12 mouse cellular contexts compared by ENCODE assay signal in genomic region chr6:88152127-88152705, GRCm38 (mm10). TPM values are rescaled to one million over a fixed set of nuclear protein-coding genes. Genes with fewer than 3 reads are reported as not detected.
A peak's percentile ranks its signal among the peaks of the same experiment; 100 is the strongest.
DNase-seq lines count a peak whose midpoint lies in the region; ATAC-seq and TF ChIP-seq lines count a peak whose summit lies in the region.
"Had no signal": no experiment of that assay in that cellular context is flagged by ENCODE, and none has a peak within 500 bp of the region (broad histone marks: within the 10 kb centered on the region; RNA-seq: fewer than 3 reads in every experiment).

No protein-coding gene starts in this region.

- peak overlapping the region; percentile 62 for H3K27ac ChIP-seq in liver, postnatal 0 days (ENCODE audit: low read depth)
- H3K27ac ChIP-seq in hindbrain, postnatal 0 days: no peak overlapping the region; the same call in 1 of the 2 replicates
- H3K27ac ChIP-seq: neural tube, embryonic 12.5 days had no signal

- H3K4me2 ChIP-seq in liver, postnatal 0 days (ENCODE audit: low read depth, low read length): no peak overlapping the region
- H3K4me2 ChIP-seq in hindbrain, postnatal 0 days (ENCODE audit: low read depth, low read length): no peak overlapping the region
- H3K4me2 ChIP-seq: neural tube, embryonic 12.5 days had no signal

- no peak overlapping the region for H3K9ac ChIP-seq in liver, postnatal 0 days (replicated peaks)
- H3K9ac ChIP-seq in hindbrain, postnatal 0 days (replicated peaks; ENCODE audit: low read length): no peak overlapping the region
- H3K9ac ChIP-seq: forebrain, postnatal 0 days; neural tube, embryonic 12.5 days had no signal

- ATAC-seq in liver, postnatal 0 days: peak; percentile 66
- no peak for ATAC-seq in hindbrain, postnatal 0 days
- ATAC-seq: forebrain, postnatal 0 days had no signal

- 63% methylated on average over 14 of the region's 14 CpGs for WGBS in liver, postnatal 0 days (ENCODE audit: insufficient replicate concordance)
- WGBS in hindbrain, postnatal 0 days: 80% methylated on average over 14 of the region's 14 CpGs

- no peak for TF ChIP-seq CTCF in liver, postnatal 0 days (IDR thresholded peaks at IDR 0.05; ENCODE audit: low read depth)
- TF ChIP-seq CTCF in hindbrain, postnatal 0 days (IDR thresholded peaks at IDR 0.05; ENCODE audit: low read depth): no peak

- H3K9me3 ChIP-seq in liver, postnatal 0 days (ENCODE audit: low read length): no peaks in the 10 kb centered on the region
- no peaks in the 10 kb centered on the region for H3K9me3 ChIP-seq in hindbrain, postnatal 0 days (ENCODE audit: low read length)
- H3K9me3 ChIP-seq: G1E; neural tube, embryonic 12.5 days had no signal

- peak; percentile 29 for DNase-seq in ZHBTc4 (ENCODE audit: low read depth, low spot score)
- peak; percentile 98 for DNase-seq in heart, adult 11 months
- DNase-seq in kidney, adult 8-10 months: peak; percentile 31 to 38
- DNase-seq in liver, postnatal 0 days: peak; percentile 46
- DNase-seq in layer of hippocampus, postnatal 25 days (ENCODE audit: extremely low spot score in 1 of 2, low spot score in 1 of 2): no peak
- DNase-seq in right cerebral cortex, adult 18-20 months: no peak
- no peak for DNase-seq in hindbrain, postnatal 0 days (ENCODE audit: low spot score)
- no peak for DNase-seq in layer of hippocampus, adult 9-10 months (ENCODE audit: low spot score)
- DNase-seq: forebrain, postnatal 0 days; thymus, adult 18-20 months had no signal

- H3K4me3 ChIP-seq in liver, postnatal 0 days (ENCODE audit: low read depth, low read length): no peak overlapping the region
- H3K4me3 ChIP-seq in hindbrain, postnatal 0 days (ENCODE audit: low read length): no peak overlapping the region
- H3K4me3 ChIP-seq: neural tube, embryonic 12.5 days had no signal

- H3K27me3 ChIP-seq in liver, postnatal 0 days (ENCODE audit: insufficient read depth, low read length): no peaks in the 10 kb centered on the region
- H3K27me3 ChIP-seq in hindbrain, postnatal 0 days (ENCODE audit: insufficient read depth, low read length): no peaks in the 10 kb centered on the region
- H3K27me3 ChIP-seq: neural tube, embryonic 12.5 days had no signal

- no peaks in the 10 kb centered on the region for H3K36me3 ChIP-seq in liver, postnatal 0 days (replicated peaks; ENCODE audit: insufficient read depth, low read length)
- no peaks in the 10 kb centered on the region for H3K36me3 ChIP-seq in hindbrain, postnatal 0 days (ENCODE audit: insufficient read depth, low read length)
- H3K36me3 ChIP-seq: neural tube, embryonic 12.5 days had no signal

- TF ChIP-seq EP300 in liver, postnatal 0 days (IDR thresholded peaks at IDR 0.05; ENCODE audit: low read depth): peak; percentile 45; the same call in 1 of the 2 replicates

- no peaks in the 10 kb centered on the region for H3K4me1 ChIP-seq in liver, postnatal 0 days (ENCODE audit: insufficient read depth)
- H3K4me1 ChIP-seq in hindbrain, postnatal 0 days (ENCODE audit: insufficient read depth, low read length): no peaks in the 10 kb centered on the region
- H3K4me1 ChIP-seq: neural tube, embryonic 12.5 days had no signal

RNA-seq across cellular contexts. Expression of gene Gata2, which starts 41.5 kb away (rescaled TPM):
- polyA plus RNA-seq in liver, postnatal 0 days (2015; fragmentation: Nextera tagmentation; extraction: Ambion mirVana): 4.1 and 4.4 TPM in 2 replicates
- total RNA-seq in layer of hippocampus, postnatal 25 days (2021): 1 to 10 TPM; 4.7 to 6.2 TPM
- total RNA-seq in hindbrain, postnatal 0 days (2014; rRNA removed): 6.1 and 7.5 TPM in 2 replicates
- 17.9 and 19.7 TPM in 2 replicates for polyA plus RNA-seq in hindbrain, postnatal 0 days (2015; fragmentation: Nextera tagmentation; extraction: Ambion mirVana)

Comparison
In these comparisons a context has a peak if more than half of its experiments do, and no peak if none do; other contexts are left out.
1. DNase-seq: peak in ZHBTc4 (single experiment), heart, adult 11 months (single experiment), kidney, adult 8-10 months (2 of 2) and liver, postnatal 0 days (single experiment); none in layer of hippocampus, postnatal 25 days (0 of 2), right cerebral cortex, adult 18-20 months (single experiment), hindbrain, postnatal 0 days (single experiment) and layer of hippocampus, adult 9-10 months (single experiment).